Mouse (Mus musculus) adrenal gland, adult 2 months (tissue): ENCODE measurements around the gene Bmp7. TPM values are rescaled to one million over a fixed set of nuclear protein-coding genes. Genes with fewer than 3 reads are reported as not detected.

Experiments used
- DNase-seq: peaks from one replicate; pipeline ENCODE4 v3.0.0; 2021
- polyA plus RNA-seq: library from polyadenylated mRNA; depleted of rRNA; stranded (reverse); fragments of >200 nt; gene quantifications from 2 replicates; pipeline ENCODE4 v1.2.3, GENCODE M21; 2012
- total RNA-seq, 2 experiments: library from RNA; stranded (reverse); gene quantifications; 2 replicates each; pipeline ENCODE4 v1.2.3; 2021

The Bmp7 gene
- total and polyA plus RNA-seq, 3 experiments, result 28.9 to 96.8 (median 75.7) TPM

DNA sequence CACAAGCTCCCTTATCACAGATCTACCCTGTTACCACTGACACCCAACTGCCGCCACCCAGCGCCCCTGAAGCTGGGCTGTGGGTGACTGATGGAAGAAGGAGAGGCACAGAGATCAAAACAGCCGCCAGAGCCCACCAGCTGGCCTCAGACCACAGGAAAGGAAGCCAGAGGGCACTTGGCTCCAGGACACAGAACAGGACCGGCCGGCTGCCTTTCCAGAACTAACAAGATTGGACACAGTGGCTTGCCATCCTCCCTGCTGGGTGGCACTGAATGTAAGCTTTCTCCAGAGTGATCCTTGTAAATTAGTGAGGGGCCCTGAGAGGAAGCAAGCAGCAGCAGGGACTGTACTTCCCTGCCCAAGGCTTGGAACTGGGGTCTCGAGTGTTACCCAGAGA lies 30.7 kb downstream of the Bmp7 start:
- DNase-seq, result no peak

DNA sequence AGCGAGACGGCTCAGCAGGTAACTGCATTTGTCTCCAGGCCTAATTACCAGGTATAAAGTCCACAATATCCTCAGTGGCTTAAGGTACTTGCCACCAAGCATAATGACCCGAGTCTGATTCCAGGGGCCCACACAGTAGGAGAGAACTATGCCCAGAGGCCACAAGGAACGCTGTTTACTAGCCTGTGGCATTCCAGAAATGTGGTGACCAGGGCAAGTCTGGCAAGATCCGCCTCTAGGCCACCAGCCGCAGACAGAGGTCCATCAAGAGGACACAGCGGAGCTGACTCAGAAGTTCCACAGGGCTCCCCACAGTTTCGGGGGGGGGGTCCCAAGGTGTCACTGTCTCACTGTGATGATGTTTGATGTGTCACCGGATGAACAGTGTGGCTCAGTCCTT lies 34.0 kb downstream of the Bmp7 start:
- no peak for DNase-seq

DNA sequence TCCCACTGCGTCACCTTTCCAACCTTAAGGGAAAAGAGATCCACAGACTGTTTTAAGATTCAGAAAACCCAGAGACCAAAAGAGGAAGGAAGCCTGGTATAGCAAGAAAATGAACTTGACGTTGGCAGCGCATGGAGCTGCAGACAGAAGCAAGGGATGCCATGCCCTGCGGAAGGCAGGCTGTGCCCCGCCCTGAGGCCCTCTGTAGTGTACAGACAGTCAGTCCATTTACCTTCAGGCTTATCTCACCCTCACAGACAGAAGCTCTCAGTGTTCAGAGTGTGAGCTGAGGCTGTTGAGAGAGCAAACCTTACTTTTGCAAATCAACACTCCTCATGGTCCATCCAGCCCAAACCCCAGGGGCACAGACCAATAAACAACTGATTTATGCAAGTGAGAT lies 35.1 kb downstream of the Bmp7 start:
- DNase-seq, result no peak

DNA sequence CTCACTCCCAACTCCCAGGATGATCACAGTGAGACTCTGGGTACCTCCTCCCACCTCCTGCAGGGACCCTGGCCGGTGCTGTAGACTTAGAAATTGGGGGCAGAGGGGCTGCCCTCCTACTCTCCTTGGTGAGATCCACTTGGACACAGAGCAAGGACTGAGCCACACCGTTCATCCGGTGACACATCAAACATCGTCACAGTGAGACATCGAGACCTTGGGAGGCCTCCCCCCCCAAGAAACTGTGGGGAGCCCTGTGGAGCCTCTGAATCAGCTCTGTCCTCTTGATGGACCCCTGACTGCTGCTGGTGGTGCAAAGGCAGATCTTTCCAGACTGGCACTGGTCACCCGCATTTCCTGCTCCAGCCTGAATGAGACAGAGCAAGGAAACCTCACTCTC lies 35.5 kb downstream of the Bmp7 start:
- DNase-seq, result peak; percentile 72

DNA sequence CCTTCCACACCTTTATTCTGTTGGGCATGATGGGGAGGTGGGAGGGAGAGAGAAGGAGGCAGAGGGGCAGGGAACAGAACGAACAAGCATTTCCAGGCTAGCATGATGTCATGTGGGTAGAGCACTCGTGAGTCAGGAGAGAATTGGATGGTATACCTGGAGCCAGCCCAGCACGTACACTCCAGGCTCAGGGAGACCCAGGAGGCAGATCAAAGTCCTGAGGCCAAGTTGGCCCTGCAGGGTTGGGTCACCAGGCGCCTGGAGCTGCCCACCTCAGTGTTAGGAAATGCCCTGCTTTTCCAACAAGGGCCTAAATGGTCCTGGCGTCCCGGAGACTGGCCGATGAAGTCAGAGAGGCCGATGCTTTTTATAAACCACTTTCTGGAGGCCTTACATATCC lies 36.6 kb downstream of the Bmp7 start:
- DNase-seq, result no peak

DNA sequence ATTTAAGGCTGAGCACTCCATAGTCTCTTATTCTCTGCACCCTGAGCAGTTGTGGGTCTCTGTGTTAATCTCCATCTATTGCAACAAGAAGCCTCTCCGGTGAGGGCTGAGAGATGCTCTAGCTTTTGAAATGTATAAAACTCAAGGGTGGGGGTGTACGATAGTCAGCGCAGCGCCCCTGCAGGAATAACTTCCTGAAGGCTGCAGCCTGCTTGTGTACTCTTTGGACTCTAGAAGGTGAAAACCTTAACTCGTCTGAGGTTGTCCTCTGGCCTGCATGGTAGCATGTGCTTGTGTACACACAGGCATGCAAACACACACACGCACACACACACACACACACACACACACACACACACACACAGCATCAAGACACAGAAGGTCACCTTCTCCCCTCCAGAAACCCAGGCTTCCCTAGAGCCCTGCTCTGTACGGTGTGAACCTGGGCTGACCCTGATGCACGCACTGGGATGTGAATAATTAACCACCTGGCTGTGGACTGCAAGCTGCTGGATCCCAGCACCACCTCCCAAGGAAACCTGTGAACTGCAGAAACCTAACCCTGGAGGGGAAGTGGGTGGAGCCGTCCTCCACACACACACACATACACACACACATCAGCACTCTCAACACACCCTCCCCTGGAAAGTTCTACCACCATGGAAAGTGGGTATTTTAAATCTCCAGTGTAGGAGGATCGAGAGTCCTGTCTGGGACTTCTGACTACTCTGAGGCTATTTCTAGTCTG lies 39.0 kb downstream of the Bmp7 start:
- DNase-seq, result no peak

DNA sequence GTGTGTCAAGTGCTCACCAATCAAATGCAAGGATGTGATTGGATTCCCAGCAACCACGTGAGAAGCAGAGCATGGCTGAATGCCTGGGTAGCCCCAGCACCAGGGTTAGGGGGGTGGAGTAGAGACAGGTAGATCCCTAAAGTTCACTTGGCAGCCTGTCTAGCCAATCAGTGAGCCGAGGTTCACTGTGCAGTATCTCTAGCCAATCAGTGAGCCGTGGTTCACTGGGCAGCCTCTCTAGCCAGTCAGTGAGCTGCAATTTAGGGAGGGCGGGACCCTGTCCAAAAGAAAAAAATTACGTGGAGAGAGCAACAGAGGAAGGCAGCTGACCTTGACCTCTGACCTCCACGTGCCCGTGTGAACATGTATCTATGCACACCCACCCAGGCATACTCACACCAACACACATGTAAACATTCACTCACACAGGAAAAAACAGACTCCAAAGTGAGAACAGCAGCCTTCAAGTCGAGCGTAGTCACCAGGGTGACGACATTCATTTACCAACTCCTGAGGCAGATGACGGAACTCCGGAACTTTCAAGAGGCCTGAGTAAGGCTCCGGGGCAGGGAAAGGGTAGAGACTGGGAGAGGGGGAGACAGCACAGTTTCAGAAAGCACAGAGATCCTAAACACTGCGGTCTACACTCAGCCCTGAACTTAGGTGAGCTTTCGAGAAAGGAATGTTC lies 50.2 kb downstream of the Bmp7 start:
- DNase-seq, result peak; percentile 47

DNA sequence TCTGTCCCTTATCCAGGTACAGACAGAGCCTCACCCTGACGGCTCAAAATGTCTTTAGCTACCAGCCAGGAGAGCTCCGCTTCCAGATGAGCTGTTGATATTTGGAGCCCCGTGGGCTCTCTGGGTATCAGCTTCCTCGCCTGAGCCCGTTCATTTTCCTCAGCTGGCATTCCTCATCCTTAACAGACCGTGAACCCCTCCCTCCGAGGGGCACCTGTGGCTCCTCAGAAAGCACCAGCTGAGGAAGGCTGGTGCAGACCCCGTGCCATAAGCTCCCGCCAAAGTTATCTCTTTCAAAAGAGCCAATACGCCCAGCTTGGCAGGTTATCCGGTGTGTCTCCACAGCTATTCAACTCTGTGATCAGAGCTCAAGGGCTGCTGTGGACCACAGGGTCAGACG lies 50.9 kb downstream of the Bmp7 start:
- no peak for DNase-seq

DNA sequence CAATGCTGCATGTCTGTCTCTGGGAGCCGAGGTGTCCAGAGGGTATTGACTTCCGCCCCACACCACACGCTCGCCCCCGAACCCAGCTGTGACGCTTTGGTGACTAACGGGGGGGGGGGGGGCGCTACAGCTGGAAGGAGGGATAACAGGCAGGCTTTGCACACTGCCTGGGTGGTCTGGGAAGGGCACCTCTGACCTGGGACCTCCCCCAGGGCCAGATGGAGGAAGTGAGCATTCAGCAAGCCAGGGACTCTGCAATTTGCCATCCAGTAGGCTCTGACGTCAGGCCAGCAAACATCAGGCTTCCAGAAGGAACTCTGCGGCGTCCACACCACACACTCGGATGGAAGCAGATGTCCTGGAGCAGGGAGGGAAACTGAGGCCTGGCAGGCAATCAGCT lies 52.0 kb downstream of the Bmp7 start:
- no peak for DNase-seq

DNA sequence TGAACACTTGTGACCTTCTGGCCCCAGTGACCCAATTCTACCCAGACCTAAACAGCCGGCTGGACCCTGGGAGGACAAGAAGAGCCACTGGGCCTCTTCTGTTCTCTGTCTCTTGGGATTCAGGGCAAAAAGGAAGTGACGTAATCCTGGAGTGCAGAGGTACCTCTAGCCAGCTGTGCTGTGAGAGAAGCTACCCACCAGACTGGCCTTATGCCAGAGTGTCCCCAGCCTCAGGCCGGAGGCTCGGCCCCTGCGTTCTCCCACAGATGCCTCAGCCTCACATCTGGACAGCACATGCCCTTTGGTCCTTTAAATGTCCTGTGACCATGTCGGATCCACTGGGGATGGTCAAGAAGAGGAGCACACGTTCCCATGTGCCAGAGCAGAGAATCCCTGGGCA lies 54.3 kb downstream of the Bmp7 start:
- DNase-seq, result no peak

DNA sequence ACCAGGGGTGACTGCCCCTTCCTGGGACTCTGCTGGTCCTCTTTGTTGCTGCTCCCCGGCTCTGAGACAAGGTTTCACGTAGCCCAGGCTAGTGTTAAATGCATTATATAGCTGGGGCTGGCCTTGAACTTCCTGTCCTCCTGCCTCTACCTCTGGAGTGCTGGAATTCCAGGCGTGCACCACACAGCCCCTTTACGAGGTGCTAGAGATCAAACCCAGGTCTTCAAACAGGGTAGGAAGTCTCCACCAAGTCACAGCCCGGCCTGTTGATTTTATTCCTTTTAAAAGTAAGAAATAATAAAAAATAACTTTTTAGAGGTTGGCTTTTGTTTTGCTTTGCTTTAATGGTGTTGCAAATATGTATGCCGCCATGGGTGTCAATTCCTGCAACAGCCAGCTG lies 55.5 kb downstream of the Bmp7 start:
- no peak for DNase-seq

DNA sequence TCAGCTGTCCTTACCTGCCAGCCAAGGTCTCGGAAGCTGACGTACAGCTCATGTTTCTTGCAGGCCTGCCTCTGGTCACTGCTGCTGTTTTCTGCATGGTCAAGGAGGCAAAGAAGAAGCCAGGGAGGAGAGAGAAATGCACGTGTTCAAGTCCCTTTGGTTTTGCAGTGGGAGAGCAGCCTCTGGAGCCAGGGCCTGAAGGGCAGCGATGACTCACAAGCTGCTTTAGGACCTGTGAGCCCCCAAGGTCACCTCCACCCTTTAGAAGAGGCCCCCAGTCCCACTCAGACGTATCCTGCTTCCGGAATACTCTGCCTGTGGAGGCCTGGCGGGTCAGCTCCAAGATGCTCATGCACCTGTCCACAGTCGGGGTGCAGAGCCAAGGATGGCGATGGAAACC lies 64.9 kb downstream of the Bmp7 start:
- peak; percentile 70 for DNase-seq

DNA sequence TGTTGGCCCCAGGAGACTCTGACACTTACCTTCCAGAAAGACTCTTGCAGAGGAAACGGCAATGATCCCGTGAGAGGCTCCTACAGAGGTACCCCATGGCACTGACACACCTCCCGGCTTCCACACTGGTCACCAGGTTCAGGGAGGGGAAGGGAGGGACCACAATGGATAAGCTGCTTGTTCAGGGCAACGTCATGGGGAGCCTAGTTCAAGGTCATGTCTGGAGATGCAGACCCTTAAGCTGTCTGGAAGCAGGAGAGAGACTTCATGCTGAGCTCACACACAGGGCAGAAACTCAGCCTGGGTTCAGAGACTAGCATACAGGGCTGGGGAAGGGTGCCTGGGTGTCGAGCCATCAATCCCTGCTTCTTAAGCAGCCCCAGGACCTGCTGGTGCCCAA lies 73.8 kb downstream of the Bmp7 start:
- no peak for DNase-seq

DNA sequence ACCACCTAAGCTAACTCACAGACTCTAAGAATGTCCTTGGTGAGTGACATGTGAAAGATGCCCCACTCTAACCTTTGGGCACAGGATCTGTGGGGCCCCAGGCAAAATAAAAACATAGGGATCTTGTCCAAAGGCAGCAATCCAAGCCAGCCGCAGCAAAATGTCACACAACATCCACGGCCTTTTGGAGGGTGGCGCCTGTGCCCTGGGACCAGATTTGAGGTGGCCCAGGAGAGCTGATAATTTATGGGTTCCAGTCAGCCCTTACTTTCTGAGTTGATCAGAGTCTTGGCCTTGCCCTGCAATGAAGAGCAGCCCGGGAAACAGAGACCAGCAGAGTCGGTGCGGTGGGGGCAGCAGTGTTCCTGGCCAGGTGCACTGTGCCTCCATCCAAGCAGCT lies 75.0 kb downstream of the Bmp7 start:
- DNase-seq, result peak; percentile 40

DNA sequence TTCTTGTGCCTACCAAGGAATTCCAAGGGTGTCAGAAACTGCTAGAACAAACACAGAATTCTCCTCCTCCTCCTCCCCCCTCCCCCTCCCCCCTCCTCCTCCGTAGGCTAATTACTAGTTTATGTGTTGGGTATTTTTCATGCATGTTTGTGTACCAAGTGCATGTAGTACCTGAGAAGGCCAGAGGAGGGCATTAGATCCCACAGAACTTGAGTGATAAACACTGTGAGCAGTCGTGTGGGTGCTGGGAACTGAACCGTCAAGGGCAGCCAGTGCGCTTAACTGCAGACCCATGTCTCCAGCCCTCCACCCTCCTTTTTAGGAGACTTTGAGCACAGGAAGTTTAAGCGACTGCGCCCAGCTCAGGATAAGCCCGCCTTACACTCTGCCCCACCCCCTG lies 75.6 kb downstream of the Bmp7 start:
- DNase-seq, result no peak

DNA sequence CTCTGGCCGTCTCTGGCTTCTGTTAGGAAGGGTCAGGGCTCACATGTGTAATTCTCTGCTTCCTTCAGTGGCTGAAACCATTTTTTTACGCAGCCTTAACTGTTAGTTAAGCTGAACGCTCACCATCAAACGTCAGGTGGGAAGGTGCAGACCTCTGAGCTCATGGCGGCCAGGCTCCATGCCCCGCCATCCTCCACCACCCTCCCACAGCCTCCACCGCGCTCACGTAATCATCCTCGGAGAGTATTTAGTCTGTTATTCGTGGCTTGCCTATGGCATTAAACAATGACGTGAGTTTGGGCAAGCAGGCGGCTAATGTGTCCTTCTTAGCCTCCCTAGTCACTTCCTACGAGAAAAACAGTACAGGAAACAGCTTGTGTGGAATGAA lies 76.7 kb downstream of the Bmp7 start:
- DNase-seq, result no peak

DNA sequence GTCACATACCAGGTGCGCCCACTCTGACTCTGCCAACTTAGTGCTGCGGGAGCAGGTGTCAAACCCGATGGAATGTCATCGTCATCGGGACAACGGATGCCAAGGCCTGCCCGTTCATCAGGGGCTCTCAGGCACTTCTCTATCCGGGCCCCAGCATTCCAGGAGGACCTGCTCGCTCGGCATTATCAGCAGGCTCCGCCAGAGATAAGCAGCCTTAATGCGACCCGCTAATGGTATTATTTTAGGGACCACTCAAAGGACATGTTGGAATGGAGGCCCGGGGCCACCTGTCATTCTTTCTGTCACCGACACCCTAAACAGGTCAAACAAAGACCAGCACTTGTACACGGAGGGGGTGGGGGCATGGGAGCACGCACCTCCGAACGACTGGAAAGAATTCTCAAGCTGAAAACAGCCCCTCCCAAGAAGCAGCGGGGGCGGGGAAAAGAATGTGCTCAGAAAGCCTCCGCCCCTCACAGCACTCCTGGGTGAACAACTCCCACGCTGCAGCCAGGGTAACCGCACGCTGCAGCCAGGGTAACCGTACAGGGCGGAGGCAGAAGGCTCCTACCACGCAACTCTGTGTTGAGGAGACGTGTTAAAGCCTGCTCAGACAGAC lies 77.2 kb downstream of the Bmp7 start:
- peak; percentile 30 for DNase-seq

DNA sequence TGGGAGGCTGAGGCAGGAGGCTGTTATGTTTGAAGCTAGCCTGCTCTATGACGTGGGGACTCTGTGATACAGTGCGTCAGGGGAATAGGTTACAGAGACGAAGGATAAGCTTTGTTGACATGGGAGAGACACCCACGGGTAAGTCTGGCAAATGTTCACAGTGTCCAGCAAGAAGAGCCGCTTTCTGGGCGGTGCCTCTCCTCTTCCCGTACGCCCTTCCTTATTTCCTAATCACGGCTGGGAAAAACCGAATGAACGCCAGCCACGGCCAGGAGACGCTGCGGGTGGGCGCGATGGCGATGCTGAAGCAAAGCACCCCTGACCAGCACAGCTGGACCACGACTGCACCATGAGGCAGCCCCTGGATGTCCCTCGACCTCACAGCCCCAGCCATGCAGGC lies 77.7 kb downstream of the Bmp7 start:
- no peak for DNase-seq

DNA sequence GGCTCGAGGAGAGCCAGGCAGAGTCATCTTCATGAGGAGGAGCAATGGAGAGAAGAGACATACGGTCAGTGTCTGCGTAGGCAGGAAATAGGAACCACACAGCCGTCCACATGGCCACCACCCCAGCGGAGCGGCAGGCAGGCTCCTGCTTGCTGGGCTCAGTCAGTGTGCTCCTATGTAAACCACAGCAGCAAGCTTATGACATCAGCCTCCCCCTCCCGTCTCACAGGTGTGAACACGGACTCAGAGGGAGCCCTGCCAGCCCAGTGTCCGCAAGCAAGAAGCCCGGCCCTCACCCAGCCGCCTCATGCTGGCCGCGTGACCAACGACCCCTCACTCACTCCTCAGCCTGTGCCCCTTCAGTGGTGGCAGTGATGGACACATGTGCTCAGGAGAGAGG lies 78.5 kb downstream of the Bmp7 start:
- no peak for DNase-seq

DNA sequence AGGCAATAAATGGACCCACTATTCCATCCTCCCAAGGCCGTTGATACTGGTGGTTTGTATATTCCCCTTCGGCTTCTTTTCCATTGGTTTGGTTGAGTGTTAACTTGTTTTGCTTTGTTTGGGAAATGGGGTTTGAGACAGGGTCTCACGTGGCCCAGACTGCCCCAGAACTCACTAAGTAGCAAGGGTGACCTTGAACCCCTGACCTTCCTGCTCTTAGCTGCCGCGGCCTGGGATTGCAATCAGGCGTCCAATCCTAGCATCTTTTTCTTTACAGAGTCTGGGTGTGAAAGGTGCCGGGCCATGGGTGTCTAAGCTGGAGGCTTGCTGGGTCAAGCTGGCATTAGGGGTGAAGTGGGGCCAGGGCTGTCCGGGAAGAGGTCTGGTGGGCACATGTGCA lies 79.5 kb downstream of the Bmp7 start:
- no peak for DNase-seq

DNA sequence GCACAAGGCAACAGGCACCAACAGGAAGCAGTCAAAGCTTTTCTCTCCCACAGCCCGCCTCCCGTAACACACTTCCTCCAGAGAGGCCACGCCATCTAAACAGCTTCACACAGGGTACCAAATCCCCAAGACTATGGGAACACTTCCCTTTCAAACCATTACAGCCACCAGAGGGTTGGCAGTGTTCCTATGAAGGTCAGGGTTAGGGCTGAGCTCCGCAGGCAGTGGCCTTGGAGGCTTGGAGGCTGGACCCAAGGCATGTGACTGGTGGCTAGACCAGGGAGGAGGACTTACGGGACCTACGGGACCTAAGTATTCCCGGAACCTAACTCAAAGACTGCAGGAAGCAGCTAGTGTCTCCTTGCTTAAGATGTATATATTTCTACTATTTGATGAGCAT lies 80.0 kb downstream of the Bmp7 start:
- DNase-seq, result peak; percentile 88

DNA sequence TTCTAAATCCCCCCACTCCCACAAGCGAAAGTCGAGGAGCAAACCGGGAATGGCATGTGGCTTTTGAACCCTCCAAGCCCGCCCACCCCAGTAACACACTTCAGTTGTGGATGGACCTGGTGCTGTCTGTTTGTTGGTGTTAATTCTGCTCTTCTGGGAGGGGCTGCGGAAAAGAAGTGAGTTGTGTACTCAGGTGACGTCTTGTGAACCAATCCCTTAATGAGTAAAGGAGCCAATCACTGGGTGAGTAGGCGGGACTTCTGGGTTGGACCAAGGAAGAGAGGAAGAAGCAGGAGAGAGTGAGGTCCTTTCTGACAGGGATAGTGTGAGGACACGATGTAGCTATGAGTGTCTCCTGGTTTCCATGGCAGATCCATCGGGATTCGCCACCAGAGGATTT lies 83.1 kb downstream of the Bmp7 start:
- no peak for DNase-seq

DNA sequence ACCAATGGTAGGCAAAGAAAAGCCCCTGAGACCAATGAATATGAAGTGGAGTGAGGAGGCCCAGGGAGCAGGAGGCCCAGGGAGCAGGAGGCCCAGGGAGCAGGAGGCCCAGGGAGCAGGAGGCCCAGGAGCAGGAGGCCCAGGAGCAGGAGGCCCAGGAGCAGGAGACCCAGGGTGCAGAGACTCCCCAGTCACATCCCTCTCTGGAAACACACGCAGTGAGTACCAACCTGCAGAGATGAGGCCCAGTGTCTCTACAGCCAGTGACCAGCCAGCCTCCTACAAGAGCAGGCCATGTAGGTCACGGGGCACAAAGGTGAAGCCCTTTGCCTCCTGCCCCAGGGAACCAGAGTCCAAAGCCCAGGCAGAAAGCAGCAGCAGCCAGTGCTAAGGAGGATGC lies 83.6 kb downstream of the Bmp7 start:
- no peak for DNase-seq

DNA sequence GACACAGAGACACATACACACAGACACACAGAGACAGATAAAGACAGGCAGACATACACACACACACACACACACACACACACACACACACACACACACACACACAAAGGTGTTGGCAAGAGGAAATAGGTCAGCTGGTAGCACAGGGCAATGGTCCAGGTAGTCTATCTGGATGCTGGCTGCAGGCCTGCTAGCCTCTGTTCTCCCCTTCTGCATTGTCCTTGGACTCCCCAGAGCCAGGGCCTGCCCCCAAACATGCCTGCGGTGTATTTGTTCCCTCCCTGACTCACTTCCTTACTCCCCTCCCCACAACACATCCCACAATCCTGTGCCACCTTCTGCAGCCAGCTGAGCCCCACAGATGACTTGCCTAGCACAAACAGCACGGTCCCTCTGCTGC lies 86.0 kb downstream of the Bmp7 start:
- peak; percentile 60 for DNase-seq
